Mouse (Mus musculus): ENCODE measurements at regions not wholly inside any gene's neighbourhood (a gene's known extent, or its start where the extent isn't known, plus 50 kb on each side); places are given as distances from the start of the nearest gene placed in this dataset.

DNA sequence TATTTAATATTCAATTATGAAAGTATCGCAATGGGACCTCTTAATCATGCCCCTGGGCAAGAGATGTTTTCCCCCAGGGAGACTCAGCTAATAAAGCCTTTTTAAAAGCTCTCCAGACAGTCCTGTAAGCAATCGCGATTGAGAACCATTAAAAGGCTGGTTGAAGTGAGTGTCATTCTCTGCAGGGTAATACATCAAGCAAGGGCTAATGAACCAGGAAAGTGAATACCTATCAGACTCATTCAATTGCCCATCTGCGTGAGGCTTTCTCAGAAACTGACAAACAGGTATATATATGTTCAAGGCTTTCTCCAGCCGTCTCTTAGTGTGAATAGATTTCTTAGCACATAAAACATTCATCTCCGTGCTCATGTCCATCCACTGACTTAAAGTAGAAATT is 286.8 kb upstream of the Xrcc4 start:
- DNase-seq (ENCODE audit: low spot score in 2 of 2): no peak

DNA sequence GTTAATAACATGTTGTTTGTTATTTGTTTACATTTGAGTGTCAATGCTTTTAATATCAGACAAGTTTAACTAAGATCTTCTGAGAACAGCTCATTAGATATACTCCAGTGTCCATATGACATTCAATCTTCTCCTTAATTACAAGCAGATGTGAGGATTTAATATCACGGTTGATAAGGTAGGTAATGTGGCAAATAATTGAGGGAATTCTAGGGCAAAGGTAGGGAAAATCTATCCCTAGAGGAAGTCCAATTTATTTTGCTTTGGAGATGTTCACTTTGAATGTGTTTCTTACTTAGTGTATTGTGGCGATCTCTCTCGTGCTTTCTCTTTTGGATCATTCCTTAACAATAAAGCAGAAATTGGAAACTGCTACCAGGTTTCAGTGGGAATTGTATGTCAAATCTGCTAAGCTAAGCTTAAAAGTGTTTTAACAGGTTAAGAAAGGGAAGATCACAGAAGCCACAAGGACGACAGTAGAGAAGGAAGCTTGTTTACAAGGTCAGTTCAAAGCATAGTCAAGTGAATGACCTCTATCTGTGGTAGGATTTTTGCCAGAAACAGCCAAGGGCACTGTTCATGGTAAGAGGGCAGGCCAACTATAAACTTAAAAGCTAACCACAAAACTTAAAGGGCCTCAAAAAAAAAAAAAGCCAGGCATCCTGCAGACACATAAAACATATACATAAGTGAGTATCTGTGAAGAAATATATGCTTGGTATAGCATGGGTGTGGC is 282.2 kb upstream of the Xrcc4 start:
- no peak for DNase-seq (ENCODE audit: low spot score in 2 of 2)

DNA sequence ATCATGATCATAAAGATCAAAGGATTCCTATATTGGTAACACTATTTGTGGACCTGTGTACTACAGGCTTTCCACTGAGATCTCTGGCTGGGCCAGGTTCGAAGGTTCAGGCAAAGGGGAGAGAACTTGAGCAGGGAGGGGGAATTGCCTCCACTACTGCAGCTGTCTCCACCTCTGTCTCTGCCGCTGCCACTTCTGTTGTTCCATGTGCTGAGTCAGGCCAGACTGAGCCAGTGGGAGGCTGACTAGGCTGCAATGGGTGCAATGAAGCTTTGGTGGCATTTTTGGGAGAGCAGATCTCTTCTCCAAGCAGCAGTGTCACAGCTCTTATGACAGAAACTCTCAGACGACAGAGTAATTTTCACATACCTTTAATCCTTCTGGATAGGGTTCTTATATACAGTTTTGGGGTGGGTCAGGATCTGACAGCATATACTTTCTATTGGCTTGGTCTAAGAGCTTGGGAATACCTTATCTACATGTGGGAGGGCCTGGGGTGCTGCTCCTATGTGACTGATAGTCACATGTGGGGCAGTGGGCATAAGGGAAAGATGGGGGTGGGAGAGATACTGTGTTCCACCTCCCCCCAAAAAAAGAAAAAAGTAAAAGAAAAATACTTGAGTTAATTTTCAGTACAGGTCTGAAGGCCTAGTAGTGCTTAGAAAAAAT is 281.5 kb upstream of the Xrcc4 start:
- DNase-seq (ENCODE audit: low spot score in 2 of 2): no peak

DNA sequence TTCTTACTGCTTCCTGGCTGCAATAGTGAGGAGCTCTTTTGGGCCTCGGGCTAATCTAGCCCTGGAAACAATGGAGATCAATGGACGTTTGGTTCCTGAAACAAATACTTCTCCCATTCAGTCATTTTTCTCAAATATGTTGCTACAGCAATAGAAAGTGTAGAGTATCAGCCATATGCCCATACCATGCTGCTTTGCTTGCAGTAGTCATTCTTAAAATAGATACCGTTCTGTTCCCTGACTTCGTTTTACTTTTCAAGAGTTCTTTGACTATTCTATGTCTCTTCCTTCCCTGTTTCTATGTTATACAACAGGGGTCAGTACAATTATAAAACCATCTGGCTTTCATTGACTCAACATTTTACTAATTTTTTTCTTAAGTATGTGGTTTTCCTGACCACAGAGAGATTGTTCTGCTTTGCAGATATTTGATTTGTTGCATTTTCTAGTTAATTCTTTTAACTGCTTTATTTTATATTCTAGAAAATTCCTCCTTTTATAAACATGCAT is 275.2 kb upstream of the Xrcc4 start:
- DNase-seq (ENCODE audit: low spot score in 2 of 2): no peak

DNA sequence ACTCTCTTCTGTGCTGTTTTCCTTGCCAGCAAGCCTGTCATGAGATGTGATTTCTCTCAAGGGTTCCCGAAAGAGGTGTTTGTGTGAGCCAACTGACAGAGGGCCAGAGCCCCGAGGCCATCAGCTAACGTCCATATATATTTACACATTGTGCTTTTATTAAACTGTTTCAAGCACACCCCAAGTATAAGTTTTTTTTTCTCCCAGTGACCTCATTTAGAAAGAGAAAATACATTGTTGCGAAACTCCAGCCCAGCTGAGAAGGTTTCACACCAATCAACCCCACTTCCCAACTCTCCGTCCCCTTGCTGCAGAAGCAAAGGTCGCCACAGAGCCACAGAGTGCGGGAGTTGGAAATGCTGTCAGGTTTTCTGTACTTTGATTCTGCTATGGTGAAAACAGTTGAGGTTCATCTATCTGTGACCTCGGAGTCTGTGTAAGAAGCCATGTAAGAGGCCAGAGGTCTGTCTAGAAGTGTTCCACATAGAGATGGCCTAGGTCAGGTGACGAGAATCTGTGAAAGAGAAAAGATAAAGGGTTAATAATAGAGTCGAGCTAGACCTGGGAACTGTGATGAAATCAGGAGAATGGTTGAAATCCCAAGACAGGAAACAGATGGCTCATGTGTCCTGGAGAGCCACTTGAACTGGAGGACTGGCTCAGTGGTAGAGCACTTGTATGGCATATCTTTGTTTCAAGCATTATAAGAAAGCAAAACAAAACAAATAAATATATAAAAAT is 270.6 kb upstream of the Xrcc4 start:
- no peak for DNase-seq (ENCODE audit: low spot score in 2 of 2)

DNA sequence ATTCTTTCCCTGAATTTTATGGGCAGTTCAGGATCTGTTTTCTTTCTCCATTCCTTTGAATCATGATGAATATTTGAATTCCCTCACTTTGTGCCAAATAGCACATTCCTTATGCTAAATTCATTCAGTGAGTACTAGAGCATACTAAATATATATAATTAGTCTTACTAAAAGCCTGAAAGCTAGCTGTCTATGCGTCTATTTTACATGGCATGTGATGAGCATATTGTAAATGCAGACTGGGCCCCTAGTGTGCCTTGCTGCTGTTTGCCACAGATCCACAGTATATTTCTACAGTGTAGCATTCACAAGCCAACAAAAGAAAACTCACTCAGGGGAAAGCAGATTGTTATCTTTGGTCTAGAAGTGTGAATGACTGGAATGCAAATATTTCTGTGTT is 268.7 kb upstream of the Xrcc4 start:
- DNase-seq (ENCODE audit: low spot score in 2 of 2): no peak

DNA sequence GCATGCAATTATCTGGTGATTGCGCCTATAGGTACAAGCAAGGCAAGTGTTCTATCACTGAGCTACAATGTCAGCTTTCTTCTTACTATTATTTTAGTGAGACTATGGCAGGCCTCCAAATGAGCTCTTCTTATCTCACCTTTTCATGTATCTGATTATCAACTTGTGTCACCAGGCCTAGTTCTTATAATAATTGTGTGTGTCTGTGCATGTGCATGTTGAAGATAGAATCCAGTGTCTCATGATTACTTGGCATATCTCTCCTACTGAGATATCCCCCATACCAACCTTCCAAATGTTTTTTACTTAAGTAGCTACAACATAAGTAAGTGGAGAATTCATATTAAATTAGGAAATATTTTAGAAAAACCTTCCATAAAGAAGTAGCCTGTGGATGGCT is 266.2 kb upstream of the Xrcc4 start:
- no peak for DNase-seq (ENCODE audit: low spot score in 2 of 2)

DNA sequence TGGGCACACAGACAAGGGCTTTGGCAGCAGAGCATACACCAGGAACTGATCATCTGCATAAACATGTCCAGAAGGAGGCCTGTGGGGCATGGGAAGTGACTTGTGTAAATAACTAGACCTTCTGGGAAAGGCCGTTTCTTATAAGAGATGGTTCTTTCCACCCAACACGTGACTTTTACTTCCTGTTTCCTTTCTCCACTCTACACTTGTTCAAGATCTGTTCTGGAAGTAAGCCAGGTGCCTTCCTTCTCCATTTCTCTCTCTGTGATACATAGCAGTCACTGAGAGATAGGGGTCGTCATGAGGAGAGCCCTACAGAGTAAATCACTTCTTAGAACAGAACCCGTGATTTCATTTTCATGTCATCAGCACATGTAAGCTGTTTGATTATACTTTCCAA is 253.4 kb upstream of the Xrcc4 start:
- no peak for DNase-seq (ENCODE audit: low spot score in 2 of 2)

DNA sequence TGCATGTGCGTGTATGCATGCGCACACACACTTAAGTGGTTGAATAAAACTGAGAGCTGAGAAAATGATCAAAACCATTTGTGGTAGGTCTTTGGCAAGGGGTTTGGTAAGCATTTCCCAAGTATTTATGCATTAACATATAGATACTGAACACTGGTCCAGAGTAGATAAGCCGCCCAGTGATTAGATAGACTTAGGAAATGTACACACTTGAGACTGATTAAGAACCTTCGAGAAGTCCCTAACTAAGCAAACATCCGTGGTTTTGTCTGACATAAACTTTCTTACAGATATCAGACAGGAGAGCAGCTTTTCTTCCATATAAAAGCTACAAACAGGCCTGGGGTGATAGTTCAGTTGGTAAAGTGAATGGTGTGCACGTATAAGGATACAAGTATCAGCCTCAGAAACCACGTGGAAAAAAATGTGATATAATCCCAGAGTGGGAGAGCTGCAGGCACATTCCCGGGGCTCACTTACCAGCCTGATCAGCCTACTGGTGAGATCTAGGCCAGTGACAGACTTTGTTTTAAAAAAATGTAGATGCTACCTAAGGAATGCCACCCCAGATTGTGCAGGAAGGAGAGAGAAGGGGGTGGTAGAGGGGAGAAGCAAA is 252.3 kb upstream of the Xrcc4 start:
- DNase-seq (ENCODE audit: low spot score in 2 of 2): no peak

DNA sequence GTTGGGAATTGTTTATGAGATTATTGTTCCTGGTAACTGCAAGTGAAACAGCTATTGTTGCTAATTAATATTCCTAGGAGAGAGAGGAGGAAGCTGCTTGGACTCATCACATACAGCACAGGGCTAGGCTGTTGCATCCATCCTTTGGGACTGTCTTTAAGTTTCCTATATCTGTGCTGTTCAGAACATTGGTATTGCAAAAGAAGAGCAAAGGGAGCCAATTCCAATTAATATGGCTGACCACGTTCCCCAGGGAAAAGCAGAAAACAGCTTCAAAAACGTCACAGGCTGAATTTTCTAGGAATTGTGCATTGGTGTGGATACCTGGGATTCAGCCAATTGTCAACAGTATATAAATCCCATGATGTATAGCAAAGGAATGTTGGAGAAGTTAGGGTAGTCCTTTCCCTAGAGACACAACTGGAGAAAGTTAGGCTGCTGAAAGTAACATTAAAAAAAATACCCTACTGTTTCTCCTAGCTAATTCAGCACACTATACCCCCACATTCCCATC is 251.3 kb upstream of the Xrcc4 start:
- DNase-seq (ENCODE audit: low spot score in 2 of 2): no peak

DNA sequence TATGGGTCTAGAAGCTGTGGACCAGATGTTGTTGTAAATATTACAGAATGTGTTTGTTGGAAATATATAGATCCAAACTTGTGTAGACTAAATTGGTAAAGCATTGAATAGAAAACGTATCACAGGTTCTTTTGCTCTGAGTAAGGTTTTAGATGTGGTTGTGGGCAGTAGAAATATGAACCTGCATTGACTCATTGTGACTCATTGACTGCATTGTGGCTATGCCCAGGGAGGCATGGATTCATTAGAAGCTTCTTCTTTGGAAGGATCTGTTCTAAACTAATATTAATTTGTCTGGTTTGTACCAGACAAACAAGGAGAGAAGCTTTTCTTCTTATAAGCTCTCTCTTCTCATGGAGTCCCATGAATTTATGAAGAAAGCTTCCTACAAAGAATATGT is 248.2 kb upstream of the Xrcc4 start:
- DNase-seq (ENCODE audit: low spot score in 2 of 2): no peak

DNA sequence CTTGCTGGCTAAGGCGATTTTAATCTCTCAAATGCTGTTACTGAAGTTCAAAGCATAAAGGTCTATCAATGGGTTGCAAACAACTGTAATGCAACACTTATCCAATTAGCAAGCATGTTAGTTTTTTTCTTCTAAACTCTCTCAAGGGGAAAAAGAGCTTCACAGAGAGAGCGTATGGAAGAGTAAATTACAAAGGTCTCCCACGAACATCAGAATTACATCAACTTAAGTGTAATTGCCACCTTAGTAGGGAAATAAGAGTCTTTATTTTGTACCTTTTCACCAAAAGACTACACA is 246.3 kb upstream of the Xrcc4 start:
- DNase-seq (ENCODE audit: low spot score in 2 of 2): no peak

DNA sequence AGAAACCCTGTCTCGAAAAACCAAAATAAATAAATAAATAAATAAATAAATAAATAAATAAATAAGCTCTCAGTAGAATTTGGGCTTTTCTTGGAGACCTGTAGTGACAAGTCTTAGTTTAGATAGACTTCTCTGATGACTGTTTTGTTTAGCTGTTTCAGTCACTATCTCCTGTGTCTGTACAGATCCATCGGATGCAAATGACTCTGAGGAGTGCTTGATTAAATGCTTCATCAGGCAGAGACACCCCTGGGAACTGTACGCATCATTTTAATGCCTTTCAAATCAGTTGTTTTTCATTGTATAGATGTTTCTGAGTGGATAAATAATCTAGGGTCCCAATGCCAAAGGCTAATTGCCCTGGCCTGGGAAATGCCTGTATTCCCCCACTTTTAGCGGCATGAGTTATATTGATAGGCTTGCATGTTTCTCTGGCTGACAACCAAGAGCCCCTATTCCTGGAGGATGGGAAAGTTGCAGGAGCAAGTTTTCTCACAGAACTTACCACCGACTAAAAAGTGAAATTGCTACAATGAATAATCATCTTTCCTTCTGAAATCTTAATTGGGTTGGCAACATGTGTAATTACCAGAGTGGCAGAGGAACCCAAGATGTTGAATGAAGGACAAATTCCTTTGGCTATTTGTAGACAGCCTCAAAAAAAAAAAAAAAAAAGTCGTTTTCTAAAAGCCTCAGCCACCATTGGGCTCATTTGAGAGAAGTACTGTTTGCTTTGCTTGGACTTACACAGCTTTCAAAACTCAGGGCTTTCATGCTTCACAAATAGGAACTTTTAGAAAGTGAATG is 245.7 kb upstream of the Xrcc4 start:
- no peak for DNase-seq (ENCODE audit: low spot score in 2 of 2)

DNA sequence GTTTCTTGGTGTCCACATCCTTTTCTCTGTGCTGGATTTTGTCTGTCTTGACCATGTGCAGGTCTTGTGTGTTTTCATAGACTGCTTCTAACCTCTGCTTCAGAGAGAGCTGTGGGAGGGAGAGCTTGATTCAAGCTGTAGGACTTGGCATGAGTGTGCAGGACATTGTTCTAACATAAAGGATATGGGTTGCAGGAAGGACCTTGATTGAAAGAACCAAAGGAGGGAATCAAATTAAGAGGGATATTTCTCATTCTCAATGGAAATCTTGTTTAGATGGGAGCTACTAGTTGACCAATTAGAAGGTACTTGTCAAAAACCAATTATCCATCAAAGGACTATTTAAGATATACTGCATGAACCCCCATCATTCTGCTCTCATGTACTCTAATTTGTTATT is 244.9 kb upstream of the Xrcc4 start:
- no peak for DNase-seq (ENCODE audit: low spot score in 2 of 2)

DNA sequence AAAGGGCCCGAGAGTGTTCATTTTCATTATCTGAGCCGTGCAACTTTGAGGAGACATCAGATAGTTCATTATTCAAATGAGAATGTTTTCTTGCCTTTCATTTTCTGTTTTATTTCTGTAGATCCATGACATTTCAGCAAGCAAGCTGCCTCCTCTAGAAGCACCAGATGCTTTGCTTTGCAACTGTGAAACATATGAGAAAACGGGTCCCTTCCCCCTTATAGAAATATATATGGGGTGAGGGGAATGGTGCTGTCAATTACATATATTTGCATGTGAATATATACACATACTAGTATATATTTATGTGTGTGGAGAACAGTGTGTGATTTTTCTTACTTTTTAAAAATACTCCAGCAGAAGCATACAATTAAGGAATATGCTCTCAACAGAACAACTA is 235.8 kb upstream of the Xrcc4 start:
- DNase-seq (ENCODE audit: low spot score in 2 of 2): no peak

DNA sequence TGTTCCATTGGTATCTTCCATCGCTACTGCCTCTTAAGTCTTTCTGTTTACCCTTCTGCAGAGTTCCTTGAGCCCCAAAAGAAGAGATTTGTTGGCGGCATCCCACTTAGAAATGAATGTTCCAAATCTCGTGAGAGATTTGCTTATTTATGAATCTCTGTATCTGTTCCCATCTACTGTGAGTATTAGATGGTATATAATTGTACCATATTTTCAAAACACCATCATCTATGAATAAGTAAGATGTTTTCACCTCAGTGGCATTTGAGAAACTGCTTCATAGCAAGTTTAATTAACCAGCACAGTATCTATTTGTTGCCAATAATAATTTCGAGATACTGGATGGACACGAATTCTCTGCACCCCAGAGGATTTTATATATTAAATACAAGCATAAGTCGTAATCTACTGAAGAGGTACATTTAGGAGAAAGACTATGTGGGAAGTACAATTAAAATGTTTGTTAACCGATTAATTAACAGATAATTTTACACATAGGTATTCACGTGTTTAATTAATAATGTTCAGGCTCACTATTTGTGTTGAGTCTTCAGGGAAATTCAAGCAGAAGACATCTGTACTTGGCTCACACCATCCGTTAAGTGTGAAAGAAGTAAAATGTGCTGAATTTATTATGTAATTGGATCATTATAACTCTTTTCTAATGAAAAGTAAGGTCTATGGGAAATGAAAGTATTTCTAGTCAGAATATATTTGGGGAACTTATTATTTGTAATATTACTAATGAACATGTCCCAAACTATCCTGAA is 224.0 kb upstream of the Xrcc4 start:
- no peak for DNase-seq (ENCODE audit: low spot score in 2 of 2)

DNA sequence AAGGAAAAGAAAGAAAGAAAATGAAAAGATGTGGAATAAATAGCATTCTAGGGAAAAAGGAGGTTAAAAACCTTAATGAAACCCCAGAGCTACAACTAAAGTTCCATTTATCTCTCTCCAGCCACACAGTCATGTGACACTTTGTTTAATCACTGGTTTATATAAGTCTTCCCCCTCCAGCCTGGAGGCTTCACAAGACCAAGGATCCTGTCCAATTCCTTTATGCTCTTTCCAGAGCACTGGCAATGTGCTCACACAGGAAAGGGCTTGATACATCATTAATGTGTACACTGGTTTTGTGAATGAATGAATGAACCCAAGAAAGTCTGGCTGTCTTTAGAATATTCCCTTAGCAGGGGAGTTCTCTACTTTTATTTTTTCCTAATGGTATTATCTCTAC is 221.1 kb upstream of the Xrcc4 start:
- no peak for DNase-seq (ENCODE audit: low spot score in 2 of 2)

DNA sequence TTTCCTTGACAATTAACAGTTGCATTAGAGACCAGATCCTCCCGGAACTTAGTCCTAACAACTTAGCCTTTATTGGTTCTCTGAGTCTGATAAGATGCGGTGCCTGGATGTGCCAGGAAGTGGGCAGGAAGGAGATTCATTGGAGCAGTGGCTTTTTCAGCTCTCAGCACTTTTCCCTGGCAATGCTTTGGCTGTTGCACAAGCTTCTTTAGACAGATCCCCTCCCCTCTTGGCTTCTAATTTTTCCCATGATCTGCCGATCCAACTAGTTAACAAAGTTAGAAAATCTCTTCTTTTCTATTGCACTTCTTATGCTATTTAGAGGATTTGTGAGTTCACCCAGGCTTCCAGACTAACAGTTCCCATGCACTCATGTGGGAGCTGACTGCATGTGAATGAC is 211.1 kb upstream of the Xrcc4 start:
- DNase-seq (ENCODE audit: low spot score in 2 of 2): no peak

DNA sequence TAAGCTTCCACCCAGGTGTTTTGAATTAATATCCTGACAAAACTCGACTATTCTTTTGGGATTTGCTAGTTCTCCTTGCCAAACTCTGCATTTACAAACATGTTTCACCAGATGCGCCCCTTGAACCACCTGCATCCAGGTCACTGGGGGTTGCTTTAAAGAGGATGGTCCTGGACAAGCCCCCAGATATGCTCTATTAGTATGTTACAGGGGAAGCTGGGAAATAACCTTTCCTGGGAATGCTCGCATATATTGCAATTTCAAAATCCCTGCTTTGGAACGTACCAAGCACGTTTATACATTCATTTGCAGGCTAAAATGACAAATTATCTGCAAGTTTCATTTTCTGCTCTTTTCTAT is 205.2 kb upstream of the Xrcc4 start:
- no peak for DNase-seq (ENCODE audit: low spot score in 2 of 2)

DNA sequence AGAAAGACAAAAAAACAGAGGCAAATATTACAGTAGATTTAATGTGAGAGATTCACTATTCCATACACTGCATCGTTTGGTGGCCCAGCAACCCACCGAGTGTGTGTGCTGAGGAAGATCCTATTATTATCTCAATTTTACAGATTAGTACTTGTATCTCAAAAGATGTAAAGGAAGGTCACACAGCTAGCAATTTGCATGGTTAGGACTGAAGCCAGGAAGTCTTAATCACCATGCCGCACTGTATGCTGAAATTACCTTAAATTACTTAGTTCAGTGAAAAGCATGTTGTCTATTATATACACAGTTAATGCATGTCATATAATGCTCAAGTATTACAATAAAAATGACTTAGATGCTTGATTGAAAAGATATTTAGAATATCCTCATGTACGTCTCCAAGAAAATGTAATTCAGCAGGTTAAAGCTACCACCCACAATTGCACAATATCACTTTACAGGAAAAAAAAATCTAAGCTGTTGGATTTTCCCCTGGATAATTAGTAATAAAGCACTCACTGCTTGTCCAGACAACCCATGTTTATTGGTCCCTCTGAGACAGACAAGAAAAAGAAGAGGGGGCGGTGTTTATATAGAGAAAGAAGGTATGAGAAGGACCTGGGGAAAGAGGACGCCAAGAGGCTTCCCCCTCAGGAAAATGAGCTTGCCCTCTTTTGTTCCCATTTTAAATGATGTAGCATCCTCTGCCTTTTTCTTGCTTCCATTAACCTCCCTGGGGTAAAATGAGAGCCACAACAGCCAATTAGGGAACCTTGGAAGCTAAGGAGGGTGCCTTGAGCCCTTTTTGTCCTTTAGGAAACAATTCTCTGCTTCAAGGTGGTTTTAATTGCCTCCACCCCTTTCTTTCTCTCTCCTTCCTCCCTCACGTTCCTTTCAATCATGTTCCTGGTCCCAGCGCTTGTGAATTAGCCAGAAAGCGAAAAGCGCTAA is 204.6 kb upstream of the Xrcc4 start:
- no peak for DNase-seq (ENCODE audit: low spot score in 2 of 2)
